Mouse (Mus musculus): ENCODE measurements around the gene Csmd2. TPM values are rescaled to one million over a fixed set of nuclear protein-coding genes. Genes with fewer than 3 reads are reported as not detected.

The Csmd2 gene
- polyA plus RNA-seq, 1 experiment from 2014 or later: 4.5 TPM

- peak overlapping the region; percentile 27; the same call in 1 of the 2 replicates for H3K27ac ChIP-seq
- H3K4me3 ChIP-seq: no peak overlapping the region
- H3K9ac ChIP-seq: no peak overlapping the region
- WGBS: 42% methylated on average over 13 of the region's 13 CpGs
- ATAC-seq: no peak
- no peaks in the 10 kb centered on the region for H3K36me3 ChIP-seq (ENCODE audit: poor library complexity, severe bottlenecking)
- H3K4me1 ChIP-seq: peaks cover 16% of the 10 kb centered on the region
- H3K27me3 ChIP-seq: no peaks in the 10 kb centered on the region
- no peaks in the 10 kb centered on the region for H3K9me3 ChIP-seq (replicated peaks)
- H3K4me2 ChIP-seq: no peak overlapping the region
Measured at GRCm38 (mm10) chr4:128227377-128228316, 240.0 kb downstream of the Csmd2 start.

- no peaks in the 10 kb centered on the region for H3K36me3 ChIP-seq (ENCODE audit: poor library complexity, severe bottlenecking)
- 73% methylated on average over 13 of the region's 13 CpGs for WGBS
- no peak for ATAC-seq
- H3K9ac ChIP-seq: no peak overlapping the region
- H3K27me3 ChIP-seq: no peaks in the 10 kb centered on the region
- no peak overlapping the region for H3K27ac ChIP-seq
- no peak overlapping the region for H3K4me3 ChIP-seq
- H3K4me1 ChIP-seq: peaks cover 3% of the 10 kb centered on the region; the same call in 1 of the 2 replicates
- no peak overlapping the region for H3K4me2 ChIP-seq
- H3K9me3 ChIP-seq (replicated peaks): no peaks in the 10 kb centered on the region
Measured at GRCm38 (mm10) chr4:128233458-128233857, 245.8 kb downstream of the Csmd2 start.

- H3K4me2 ChIP-seq: no peak overlapping the region
- H3K27ac ChIP-seq: no peak overlapping the region
- H3K9ac ChIP-seq: no peak overlapping the region
- H3K36me3 ChIP-seq (ENCODE audit: poor library complexity, severe bottlenecking): no peaks in the 10 kb centered on the region
- no peaks in the 10 kb centered on the region for H3K9me3 ChIP-seq (replicated peaks)
- WGBS: 59% methylated on average over 1 of the region's 1 CpGs
- no peak for ATAC-seq
- H3K4me1 ChIP-seq: peaks cover 18% of the 10 kb centered on the region
- no peak overlapping the region for H3K4me3 ChIP-seq
- H3K27me3 ChIP-seq: no peaks in the 10 kb centered on the region
Measured at GRCm38 (mm10) chr4:128239113-128239512, 251.5 kb downstream of the Csmd2 start.

GRCm38 (mm10) chr4:128241075-128241853, 253.6 kb downstream of the Csmd2 start:
- H3K9me3 ChIP-seq (replicated peaks): no peaks in the 10 kb centered on the region
- no peaks in the 10 kb centered on the region for H3K36me3 ChIP-seq (ENCODE audit: poor library complexity, severe bottlenecking)
- no peak overlapping the region for H3K4me2 ChIP-seq
- no peak overlapping the region for H3K4me3 ChIP-seq
- no peak for ATAC-seq
- peak overlapping the region; percentile 17; the same call in 1 of the 2 replicates for H3K9ac ChIP-seq
- H3K4me1 ChIP-seq: peaks cover 18% of the 10 kb centered on the region
- no peak overlapping the region for H3K27ac ChIP-seq
- 6% methylated on average over 19 of the region's 19 CpGs for WGBS
- no peaks in the 10 kb centered on the region for H3K27me3 ChIP-seq

GRCm38 (mm10) chr4:128241854-128242356, 254.2 kb downstream of the Csmd2 start:
- ATAC-seq: no peak
- H3K9me3 ChIP-seq (replicated peaks): no peaks in the 10 kb centered on the region
- H3K4me2 ChIP-seq: no peak overlapping the region
- WGBS: 12% methylated on average over 2 of the region's 2 CpGs
- peaks cover 20% of the 10 kb centered on the region for H3K4me1 ChIP-seq
- H3K27ac ChIP-seq: no peak overlapping the region
- H3K4me3 ChIP-seq: no peak overlapping the region
- no peaks in the 10 kb centered on the region for H3K36me3 ChIP-seq (ENCODE audit: poor library complexity, severe bottlenecking)
- no peak overlapping the region for H3K9ac ChIP-seq
- no peaks in the 10 kb centered on the region for H3K27me3 ChIP-seq

- Histone ChIP-seq H3K9me3 (replicated peaks) (no peaks in the 10 kb centered on the region), H3K27ac (no peak overlapping the region), H3K9ac (no peak overlapping the region), H3K4me2 (no peak overlapping the region), H3K4me3 (no peak overlapping the region), H3K27me3 (no peaks in the 10 kb centered on the region), H3K36me3 (ENCODE audit: poor library complexity, severe bottlenecking) (no peaks in the 10 kb centered on the region), H3K4me1 (peaks cover 26% of the 10 kb centered on the region)
- ATAC-seq: no peak
- 45% methylated on average over 2 of the region's 2 CpGs for WGBS
Measured at GRCm38 (mm10) chr4:128245201-128245600, 257.5 kb downstream of the Csmd2 start.

GRCm38 (mm10) chr4:128248676-128249075, 261.0 kb downstream of the Csmd2 start:
- Histone ChIP-seq H3K9me3 (replicated peaks) (no peaks in the 10 kb centered on the region), H3K27ac (no peak overlapping the region), H3K4me1 (0 out of 2 replicates have a peak, but pooled peaks cover 7% of the 10 kb centered on the region), H3K9ac (no peak overlapping the region), H3K27me3 (no peaks in the 10 kb centered on the region), H3K4me2 (no peak overlapping the region), H3K4me3 (no peak overlapping the region), H3K36me3 (ENCODE audit: poor library complexity, severe bottlenecking) (no peaks in the 10 kb centered on the region)
- ATAC-seq: no peak
- 21% methylated on average over 5 of the region's 5 CpGs for WGBS

- H3K4me3 ChIP-seq: no peak overlapping the region
- 91% methylated on average over 5 of the region's 5 CpGs for WGBS
- H3K27me3 ChIP-seq: no peaks in the 10 kb centered on the region
- no peak overlapping the region for H3K27ac ChIP-seq
- no peaks in the 10 kb centered on the region for H3K36me3 ChIP-seq (ENCODE audit: poor library complexity, severe bottlenecking)
- ATAC-seq: no peak
- no peak overlapping the region for H3K9ac ChIP-seq
- H3K9me3 ChIP-seq (replicated peaks): no peaks in the 10 kb centered on the region
- no peak overlapping the region for H3K4me2 ChIP-seq
- H3K4me1 ChIP-seq: 0 out of 2 replicates have a peak, but pooled peaks cover 3% of the 10 kb centered on the region
Measured at GRCm38 (mm10) chr4:128259211-128259610, 271.6 kb downstream of the Csmd2 start.

- Histone ChIP-seq H3K4me1 (0 out of 2 replicates have a peak, but pooled peaks cover 3% of the 10 kb centered on the region), H3K4me2 (no peak within 1 kb of the TSS), H3K4me3 (no peak within 1 kb of the TSS), H3K36me3 (ENCODE audit: poor library complexity, severe bottlenecking) (no peaks in the 10 kb centered on the region), H3K9ac (no peak within 1 kb of the TSS), H3K27me3 (no peaks in the 10 kb centered on the region), H3K9me3 (replicated peaks) (no peaks in the 10 kb centered on the region), H3K27ac (no peak within 1 kb of the TSS)
- WGBS: 45% methylated on average over 8 of the region's 8 CpGs
- no peak for ATAC-seq
Measured at GRCm38 (mm10) chr4:128260907-128261560, 273.4 kb downstream of the Csmd2 start, which contains the start of gene Hmgb4. Gene Hmgb4 (minus strand): TSS chr4:128260957.

- no peak overlapping the region for H3K9ac ChIP-seq
- WGBS: 97% methylated on average over 5 of the region's 5 CpGs
- no peaks in the 10 kb centered on the region for H3K36me3 ChIP-seq (ENCODE audit: poor library complexity, severe bottlenecking)
- 0 out of 2 replicates have a peak, but pooled peaks cover 3% of the 10 kb centered on the region for H3K4me1 ChIP-seq
- no peaks in the 10 kb centered on the region for H3K27me3 ChIP-seq
- H3K9me3 ChIP-seq (replicated peaks): no peaks in the 10 kb centered on the region
- no peak overlapping the region for H3K4me2 ChIP-seq
- no peak overlapping the region for H3K27ac ChIP-seq
- no peak for ATAC-seq
- H3K4me3 ChIP-seq: no peak overlapping the region
Measured at GRCm38 (mm10) chr4:128264491-128264890, 276.8 kb downstream of the Csmd2 start.

GRCm38 (mm10) chr4:128265341-128265740, 277.7 kb downstream of the Csmd2 start:
- Histone ChIP-seq H3K9me3 (replicated peaks) (no peaks in the 10 kb centered on the region), H3K4me1 (0 out of 2 replicates have a peak, but pooled peaks cover 3% of the 10 kb centered on the region), H3K4me3 (no peak overlapping the region), H3K9ac (no peak overlapping the region), H3K27ac (no peak overlapping the region), H3K4me2 (no peak overlapping the region), H3K27me3 (no peaks in the 10 kb centered on the region), H3K36me3 (ENCODE audit: poor library complexity, severe bottlenecking) (no peaks in the 10 kb centered on the region)
- no peak for ATAC-seq
- WGBS: 87% methylated on average over 3 of the region's 3 CpGs

Data from forebrain, embryonic 13.5 days (tissue).